Mouse (Mus musculus) heart, embryonic 12.5 days (tissue): Measurements from ENCODE around the gene Arhgef7. TPM values are rescaled to one million over a fixed set of nuclear protein-coding genes. Genes with fewer than 3 reads are reported as not detected.

Source experiments
- ATAC-seq: fragments of 200-750 bp; cut with Nextera tagmentation; 2 replicates; pipeline ENCODE4 v1.8.0; 2017; ENCODE audit warnings: moderate TSS enrichment, moderate library complexity; ENCODE audit not compliant: insufficient number of reproducible peaks, low FRiP score
- H3K27ac ChIP-seq: fragments of 300-500 bp; sonication (generic); 2 replicates; pipeline ENCODE4 v1.5.1; 2016; ENCODE audit warnings: mild to moderate bottlenecking, moderate library complexity; ENCODE audit not compliant: poor library complexity, severe bottlenecking
- H3K27me3 ChIP-seq: fragments of 300-500 bp; sonication (generic); replicated peaks from 2 replicates; pipeline ENCODE4 v1.6.1; 2016; ENCODE audit warnings: mild to moderate bottlenecking, moderate library complexity
- H3K36me3 ChIP-seq: fragments of 300-500 bp; sonication (generic); 2 replicates; pipeline ENCODE4 v1.6.1; 2016; ENCODE audit warnings: mild to moderate bottlenecking, moderate library complexity
- H3K4me1 ChIP-seq: fragments of 300-500 bp; sonication (generic); replicated peaks from 2 replicates; pipeline ENCODE4 v1.6.1; 2016; ENCODE audit warnings: mild to moderate bottlenecking
- H3K4me2 ChIP-seq: fragments of 300-500 bp; sonication (generic); 2 replicates; pipeline ENCODE4 v1.6.1; 2016; ENCODE audit warnings: mild to moderate bottlenecking, moderate library complexity
- H3K4me3 ChIP-seq: fragments of 300-500 bp; sonication (generic); 2 replicates; pipeline ENCODE4 v1.5.1; 2016; ENCODE audit warnings: mild to moderate bottlenecking
- H3K9ac ChIP-seq: fragments of 300-500 bp; sonication (generic); 2 replicates; pipeline ENCODE4 v1.6.1; 2016; ENCODE audit warnings: mild to moderate bottlenecking, moderate library complexity
- H3K9me3 ChIP-seq: fragments of 300-500 bp; sonication (generic); replicated peaks from 2 replicates; pipeline ENCODE4 v1.6.1; 2016; ENCODE audit warnings: mild to moderate bottlenecking, moderate library complexity
- WGBS: fragments of 180-500 bp; shearing (Covaris S2); methylation state at CpG from one replicate; pipeline ENCODE4 v1.1.7; 2016; 5-methylcytosine and 5-hydroxymethylcytosine counted together
- polyA plus RNA-seq: library from polyadenylated mRNA; unstranded; fragments of >200 nt; fragmentation: Nextera tagmentation; extraction: Ambion mirVana; gene quantifications from 2 replicates; pipeline ENCODE4 v1.2.1, GENCODE M21; 2016

Arhgef7 gene
- polyA plus RNA-seq, 1 experiment from 2014 or later, result 70.5 TPM

DNA sequence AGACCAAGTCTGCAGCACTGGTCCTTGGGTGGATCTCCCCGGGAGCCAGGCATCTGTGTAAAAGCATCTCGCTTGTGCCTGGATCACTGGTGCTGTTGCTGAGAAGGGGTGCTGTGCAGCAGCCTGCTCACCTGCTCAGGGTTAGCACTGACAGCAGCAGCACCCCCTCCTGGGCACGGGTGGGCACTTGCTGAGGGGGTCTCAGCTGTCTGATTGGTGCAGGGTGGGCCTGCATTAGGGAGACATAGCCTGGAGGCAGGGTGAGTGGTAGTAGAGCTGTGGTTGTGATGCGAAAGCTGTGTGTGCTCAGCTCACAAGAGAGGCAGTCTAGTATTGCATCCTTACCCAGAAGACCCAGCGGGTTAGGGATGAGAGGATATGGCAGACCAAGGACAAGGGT lies 92.6 kb downstream of the Arhgef7 start:
- H3K9me3 ChIP-seq, result no peaks in the 10 kb centered on the region
- peaks cover 43% of the 10 kb centered on the region for H3K4me1 ChIP-seq
- H3K36me3 ChIP-seq, result peaks cover 84% of the 10 kb centered on the region
- peak overlapping the region; percentile 92 for H3K27ac ChIP-seq
- no peak for ATAC-seq
- H3K27me3 ChIP-seq, result no peaks in the 10 kb centered on the region
- 77% methylated on average over 5 of the region's 5 CpGs for WGBS
- H3K9ac ChIP-seq, result no peak overlapping the region
- peak overlapping the region; percentile 11; the same call in 1 of the 2 replicates for H3K4me2 ChIP-seq
- no peak overlapping the region for H3K4me3 ChIP-seq

DNA sequence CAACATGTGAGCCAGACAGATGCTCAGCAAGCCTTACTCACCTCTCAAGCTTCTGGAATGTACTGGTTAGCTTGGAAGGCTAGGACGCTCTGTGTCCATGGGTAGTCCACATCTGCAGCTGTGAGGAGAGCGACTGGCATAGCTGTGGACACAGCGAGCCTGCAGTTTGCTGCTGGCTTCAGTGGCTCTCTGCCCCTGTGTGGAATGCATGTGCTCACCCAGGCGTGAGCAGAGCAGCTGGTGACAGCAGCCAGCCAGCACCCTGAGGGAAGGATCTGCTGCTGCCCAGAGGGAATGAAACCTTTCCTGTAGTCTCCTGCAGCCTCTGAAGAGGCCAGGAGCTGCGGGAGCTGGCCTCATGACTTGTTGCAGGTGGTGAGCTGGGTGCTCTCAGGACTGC lies 93.0 kb downstream of the Arhgef7 start:
- Histone ChIP-seq H3K36me3 (peaks cover 84% of the 10 kb centered on the region), H3K27me3 (no peaks in the 10 kb centered on the region), H3K4me3 (no peak overlapping the region), H3K9ac (no peak overlapping the region), H3K9me3 (no peaks in the 10 kb centered on the region), H3K27ac (peak overlapping the region; percentile 92), H3K4me2 (peak overlapping the region; percentile 11; the same call in 1 of the 2 replicates), H3K4me1 (peaks cover 43% of the 10 kb centered on the region)
- WGBS, result 41% methylated on average over 5 of the region's 5 CpGs
- ATAC-seq, result peak; percentile 66

DNA sequence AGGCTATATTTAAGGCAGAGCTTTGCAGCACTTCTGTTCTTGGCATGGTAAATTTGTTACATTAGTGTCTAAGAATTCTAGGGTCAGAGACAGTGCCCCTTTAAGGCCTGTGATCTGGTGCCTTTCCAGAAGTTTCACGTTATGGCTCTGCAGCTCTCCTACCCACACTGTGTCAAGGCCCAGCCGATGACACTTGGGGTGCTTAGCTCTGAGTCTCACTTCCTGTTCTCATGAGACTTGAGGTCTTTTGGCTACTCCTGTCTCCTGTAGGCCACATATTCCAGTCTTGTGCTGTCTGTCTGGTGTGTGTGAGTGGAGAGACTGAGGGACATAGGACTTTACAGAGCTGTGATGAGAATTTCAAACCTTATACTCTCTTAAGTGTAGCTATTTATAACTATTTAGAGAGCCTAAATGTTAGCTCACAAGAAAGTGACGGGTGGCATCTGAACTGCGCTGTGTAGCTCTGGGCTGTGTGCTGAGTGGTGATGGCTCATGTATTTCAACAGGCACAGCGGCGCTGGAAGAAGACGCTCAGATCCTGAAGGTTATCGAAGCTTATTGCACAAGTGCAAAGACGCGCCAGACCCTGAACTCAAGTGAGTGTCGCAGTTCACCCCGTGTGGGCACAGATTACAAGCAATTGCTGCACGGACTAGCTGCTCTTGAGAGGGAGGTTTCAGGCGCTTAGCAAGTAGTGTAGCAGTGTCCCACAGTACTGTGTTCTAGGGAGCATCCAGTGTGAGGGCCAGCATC lies 94.1 kb downstream of the Arhgef7 start:
- peaks cover 43% of the 10 kb centered on the region for H3K4me1 ChIP-seq
- H3K27ac ChIP-seq, result peak overlapping the region; percentile 92
- peaks cover 84% of the 10 kb centered on the region for H3K36me3 ChIP-seq
- H3K27me3 ChIP-seq, result no peaks in the 10 kb centered on the region
- no peak overlapping the region for H3K4me3 ChIP-seq
- H3K9me3 ChIP-seq, result no peaks in the 10 kb centered on the region
- ATAC-seq, result peak; percentile 69
- H3K4me2 ChIP-seq, result 0 out of 2 replicates have a peak overlapping the region, but pooled peaks have one; percentile 8
- no peak overlapping the region for H3K9ac ChIP-seq
- 42% methylated on average over 14 of the region's 14 CpGs for WGBS

DNA sequence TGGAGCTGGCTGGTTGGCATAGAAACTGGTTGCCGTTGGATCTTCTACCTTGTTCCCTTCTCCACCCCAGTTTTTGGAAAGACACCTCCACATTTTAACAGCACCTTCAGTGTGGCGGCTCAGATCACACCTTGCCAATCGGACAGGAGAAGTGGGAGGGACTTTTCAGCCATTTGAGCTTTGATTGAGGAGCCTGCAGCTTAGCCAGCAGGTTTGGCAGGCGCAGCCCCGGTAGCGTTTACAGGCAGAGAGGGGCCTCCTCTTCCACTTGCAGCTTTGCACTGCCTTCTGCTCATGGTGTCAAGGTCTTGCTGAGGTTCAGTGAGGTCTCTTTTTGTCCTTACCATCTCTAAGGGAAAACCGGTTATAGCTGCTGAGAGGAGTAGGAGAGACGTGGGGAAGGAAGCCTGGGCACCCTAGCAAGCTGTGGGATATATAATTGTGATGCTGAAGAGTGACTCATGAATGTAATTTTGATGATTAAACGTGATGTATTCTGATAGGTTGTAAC lies 95.1 kb downstream of the Arhgef7 start:
- no peak overlapping the region for H3K4me3 ChIP-seq
- H3K4me1 ChIP-seq, result peaks cover 43% of the 10 kb centered on the region
- no peak for ATAC-seq
- peak overlapping the region; percentile 92 for H3K27ac ChIP-seq
- no peak overlapping the region for H3K9ac ChIP-seq
- no peaks in the 10 kb centered on the region for H3K9me3 ChIP-seq
- 62% methylated on average over 9 of the region's 9 CpGs for WGBS
- no peaks in the 10 kb centered on the region for H3K27me3 ChIP-seq
- H3K36me3 ChIP-seq, result peaks cover 83% of the 10 kb centered on the region
- H3K4me2 ChIP-seq, result no peak overlapping the region

DNA sequence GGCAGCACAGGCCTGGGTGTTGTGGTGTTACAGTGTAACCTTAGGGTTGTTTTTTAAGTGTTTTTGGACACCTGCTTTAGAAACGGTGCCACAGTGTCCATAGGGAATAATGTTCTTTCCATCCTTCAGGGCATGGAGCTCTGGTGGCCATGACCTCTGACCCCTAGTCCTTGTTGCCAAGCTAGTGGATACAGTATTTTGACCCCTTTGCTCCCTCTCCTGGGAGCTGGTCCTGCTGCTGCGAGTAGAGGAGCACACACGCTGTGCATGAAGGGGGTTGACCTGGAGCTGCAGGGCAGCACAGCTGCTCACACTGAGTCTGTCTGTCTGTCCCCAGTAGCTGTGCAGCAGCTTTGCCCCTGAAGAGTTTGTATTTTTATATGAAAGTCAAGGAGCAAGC lies 98.2 kb downstream of the Arhgef7 start:
- no peaks in the 10 kb centered on the region for H3K9me3 ChIP-seq
- peaks cover 76% of the 10 kb centered on the region for H3K36me3 ChIP-seq
- H3K4me3 ChIP-seq, result no peak overlapping the region
- peaks cover 41% of the 10 kb centered on the region for H3K4me1 ChIP-seq
- ATAC-seq, result no peak
- no peak overlapping the region for H3K9ac ChIP-seq
- no peak overlapping the region for H3K27ac ChIP-seq
- H3K4me2 ChIP-seq, result no peak overlapping the region
- 60% methylated on average over 3 of the region's 3 CpGs for WGBS
- no peaks in the 10 kb centered on the region for H3K27me3 ChIP-seq

DNA sequence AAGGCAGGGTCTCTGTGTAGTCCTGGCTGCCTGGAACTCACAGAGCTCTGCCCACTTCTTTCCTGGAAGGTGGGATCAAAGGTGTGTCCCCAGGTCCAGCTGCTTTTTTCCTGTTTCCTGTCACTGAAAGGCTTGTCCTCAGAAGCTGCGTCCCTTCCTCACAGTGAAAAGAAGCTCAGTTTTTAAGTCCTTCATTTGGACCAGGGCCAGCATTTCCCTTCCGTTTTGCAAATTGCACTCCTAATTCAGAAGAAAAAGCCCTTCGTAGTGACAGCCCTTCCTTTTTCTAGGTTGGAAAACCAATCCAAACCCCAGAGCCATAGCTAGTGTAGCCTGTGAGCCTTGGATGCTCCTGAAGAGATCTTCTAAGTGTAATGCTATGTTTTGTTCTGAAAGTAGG lies 99.8 kb downstream of the Arhgef7 start:
- no peak overlapping the region for H3K27ac ChIP-seq
- H3K4me1 ChIP-seq, result peaks cover 40% of the 10 kb centered on the region
- 82% methylated on average over 3 of the region's 3 CpGs for WGBS
- no peaks in the 10 kb centered on the region for H3K27me3 ChIP-seq
- H3K36me3 ChIP-seq, result peaks cover 85% of the 10 kb centered on the region
- no peaks in the 10 kb centered on the region for H3K9me3 ChIP-seq
- no peak overlapping the region for H3K4me3 ChIP-seq
- ATAC-seq, result no peak
- no peak overlapping the region for H3K4me2 ChIP-seq
- H3K9ac ChIP-seq, result no peak overlapping the region

DNA sequence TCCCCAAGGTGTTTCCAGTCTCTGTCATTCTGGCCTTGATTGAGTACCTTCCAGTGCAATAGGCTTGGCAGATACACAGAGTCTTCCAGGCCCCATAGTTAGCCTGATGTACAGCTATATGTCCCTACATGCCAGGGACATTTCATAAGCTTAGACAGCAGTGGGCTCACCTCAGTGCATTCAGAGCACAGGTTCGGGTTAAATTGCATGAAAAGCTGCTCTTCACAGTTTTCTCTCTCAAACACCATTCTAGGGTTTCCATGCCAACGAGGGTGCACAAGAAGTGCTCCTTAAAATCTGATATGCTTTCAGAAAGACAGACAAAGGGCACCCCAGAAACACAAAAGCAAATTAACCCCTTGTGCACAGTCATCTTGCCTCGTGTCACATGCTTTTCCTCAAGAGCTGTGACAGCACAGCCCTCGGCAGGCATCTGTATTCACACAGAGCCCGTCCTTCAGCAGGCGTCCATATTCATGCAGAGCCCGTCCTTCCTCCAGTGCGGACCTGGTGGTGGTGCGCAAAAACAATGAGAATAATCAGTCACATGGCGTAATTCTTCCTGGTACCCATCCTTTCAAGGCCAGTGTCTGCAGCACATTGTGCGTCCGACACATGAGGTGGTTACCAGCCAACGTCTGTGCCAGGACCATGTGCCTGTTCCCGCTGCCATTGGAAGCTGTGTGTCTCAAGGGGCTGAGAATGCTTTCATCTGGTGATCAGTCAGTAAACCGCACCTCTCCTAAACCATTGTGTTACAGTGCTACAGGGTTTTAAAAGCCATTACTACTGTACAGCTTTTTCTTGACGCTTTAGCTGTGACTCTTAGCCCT lies 102.9 kb downstream of the Arhgef7 start:
- WGBS, result 75% methylated on average over 16 of the region's 16 CpGs
- no peak for ATAC-seq
- Histone ChIP-seq H3K36me3 (peaks cover 85% of the 10 kb centered on the region), H3K27me3 (no peaks in the 10 kb centered on the region), H3K4me3 (no peak overlapping the region), H3K9me3 (no peaks in the 10 kb centered on the region), H3K9ac (no peak overlapping the region), H3K27ac (no peak overlapping the region), H3K4me2 (no peak overlapping the region), H3K4me1 (peaks cover 25% of the 10 kb centered on the region)

DNA sequence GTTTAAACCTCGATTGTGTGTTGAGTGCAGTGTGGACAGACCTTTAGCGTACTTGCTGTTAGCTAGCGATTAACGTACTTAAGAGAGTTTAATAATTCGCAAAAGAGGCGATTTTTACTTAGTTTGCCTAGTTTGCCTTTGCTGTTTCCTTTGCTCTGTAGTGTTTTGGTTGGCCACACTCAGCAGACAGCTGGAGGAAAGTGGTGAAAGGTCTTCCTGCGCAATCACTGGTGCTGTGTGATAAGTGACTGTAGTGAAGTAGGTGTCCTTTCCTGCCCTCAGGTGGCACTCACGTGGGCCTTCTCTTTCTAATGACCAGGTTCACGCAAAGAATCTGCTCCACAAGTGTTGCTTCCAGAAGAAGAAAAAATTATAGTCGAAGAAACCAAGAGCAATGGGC lies 103.7 kb downstream of the Arhgef7 start:
- Histone ChIP-seq H3K4me3 (no peak overlapping the region), H3K36me3 (peaks cover 81% of the 10 kb centered on the region)
- 73% methylated on average over 10 of the region's 10 CpGs for WGBS

DNA sequence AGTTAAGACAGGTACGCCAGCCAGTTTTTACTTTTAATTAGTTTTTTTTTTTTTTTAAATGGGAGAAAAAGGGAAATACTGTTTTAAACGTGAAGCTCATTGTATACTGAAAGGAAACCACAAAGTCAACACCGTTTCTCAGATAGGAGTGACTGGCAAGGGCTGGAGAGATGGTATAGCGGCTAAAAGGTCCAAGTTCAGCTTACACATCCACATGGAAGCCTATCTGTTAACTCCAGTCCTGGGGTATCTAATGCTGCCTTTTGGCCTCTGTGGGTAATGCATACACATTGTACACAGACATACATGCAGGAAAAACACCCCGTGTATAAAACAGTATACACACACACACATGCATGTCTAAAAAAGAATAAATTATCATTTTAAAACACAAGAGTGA lies 104.4 kb downstream of the Arhgef7 start:
- no peak for ATAC-seq
- Histone ChIP-seq H3K9me3 (no peaks in the 10 kb centered on the region), H3K27me3 (no peaks in the 10 kb centered on the region), H3K9ac (no peak overlapping the region), H3K4me3 (no peak overlapping the region), H3K4me1 (peaks cover 37% of the 10 kb centered on the region), H3K27ac (no peak overlapping the region), H3K36me3 (peaks cover 76% of the 10 kb centered on the region), H3K4me2 (no peak overlapping the region)
- 72% methylated on average over 5 of the region's 5 CpGs for WGBS

More for the DNA sequence above, 103.7 kb downstream of the Arhgef7 start:
- no peak for ATAC-seq
- Histone ChIP-seq H3K9me3 (no peaks in the 10 kb centered on the region), H3K9ac (no peak overlapping the region), H3K4me1 (peaks cover 32% of the 10 kb centered on the region), H3K27ac (no peak overlapping the region), H3K27me3 (no peaks in the 10 kb centered on the region), H3K4me2 (no peak overlapping the region)

DNA sequence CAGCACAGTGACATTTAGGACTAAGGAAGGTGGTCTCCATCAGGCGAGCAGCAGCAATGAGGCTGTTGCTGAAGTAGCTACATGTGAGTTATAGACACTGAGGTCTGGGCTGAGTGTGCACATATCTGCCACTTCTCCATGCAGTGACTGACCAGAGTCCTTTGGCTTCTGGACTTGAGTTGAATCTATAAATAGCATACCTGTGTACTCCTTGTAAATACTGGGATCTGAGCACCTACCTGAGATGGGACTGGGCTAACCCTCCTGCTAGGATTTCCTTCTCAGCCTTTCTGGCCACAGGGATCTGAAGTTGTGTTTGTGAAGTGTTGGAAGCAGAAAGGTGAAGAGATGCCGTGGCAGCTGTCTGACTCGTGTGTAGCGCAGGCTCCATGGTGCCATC lies 105.6 kb downstream of the Arhgef7 start:
- Histone ChIP-seq H3K4me1 (peaks cover 37% of the 10 kb centered on the region), H3K9me3 (no peaks in the 10 kb centered on the region), H3K27ac (no peak overlapping the region), H3K9ac (no peak overlapping the region), H3K4me2 (no peak overlapping the region), H3K27me3 (no peaks in the 10 kb centered on the region), H3K36me3 (peaks cover 63% of the 10 kb centered on the region), H3K4me3 (no peak overlapping the region)
- 92% methylated on average over 4 of the region's 4 CpGs for WGBS
- no peak for ATAC-seq

DNA sequence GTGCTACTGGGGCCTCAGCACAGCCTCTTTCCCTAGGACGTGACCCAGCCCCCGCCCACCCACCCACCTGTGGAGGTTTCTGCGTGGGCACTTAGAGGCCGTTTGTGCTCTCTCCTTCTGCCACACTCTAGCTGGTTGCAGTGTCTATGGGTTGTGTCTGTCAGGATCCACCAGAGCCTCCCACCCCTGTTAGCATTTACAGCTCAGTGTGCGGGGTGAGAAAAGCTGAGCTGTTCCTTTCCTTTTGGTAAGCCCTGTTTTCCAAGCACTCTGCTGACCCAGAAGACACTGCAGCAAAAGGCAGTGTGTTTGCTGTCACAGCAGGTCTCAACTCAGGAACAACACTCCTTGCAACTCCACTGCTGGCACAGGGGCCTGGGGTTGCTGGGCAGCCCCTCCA lies 106.7 kb downstream of the Arhgef7 start:
- ATAC-seq, result no peak
- Histone ChIP-seq H3K9me3 (no peaks in the 10 kb centered on the region), H3K27ac (no peak overlapping the region), H3K4me2 (no peak overlapping the region), H3K36me3 (peaks cover 55% of the 10 kb centered on the region), H3K9ac (no peak overlapping the region), H3K4me3 (no peak overlapping the region), H3K27me3 (no peaks in the 10 kb centered on the region), H3K4me1 (peaks cover 36% of the 10 kb centered on the region)
- WGBS, result 83% methylated on average over 5 of the region's 5 CpGs
